Mouse (Mus musculus) bone marrow macrophage, adult 2 months (primary cell): ENCODE results near the gene Fam169b.

Experiments used
- CTCF ChIP-seq: IDR thresholded peaks from 2 replicates; pipeline ENCODE4 v1.5.1; 2012; ENCODE audit warnings: low read depth, mild to moderate bottlenecking, low read length, moderate library complexity
- POLR2A ChIP-seq: IDR thresholded peaks from 2 replicates; pipeline ENCODE4 v1.6.1; 2012; ENCODE audit warnings: mild to moderate bottlenecking, low read depth, low read length, borderline replicate concordance

GRCm38 (mm10) chr7:68355325-68356076 is 81.9 kb downstream of the Fam169b start:
- TF ChIP-seq CTCF (no peak), POLR2A (no peak)
